Mouse (Mus musculus) liver, embryonic 14.5 days (tissue): Measurements from ENCODE around the gene Usp47. TPM values are rescaled to one million over a fixed set of nuclear protein-coding genes. Genes with fewer than 3 reads are reported as not detected.

Experiments
- ATAC-seq: fragments of 200-750 bp; cut with Nextera tagmentation; 2 replicates; pipeline ENCODE4 v1.8.0; 2017; ENCODE audit warnings: moderate number of reproducible peaks, mild to moderate bottlenecking, moderate library complexity; ENCODE audit not compliant: insufficient read depth
- DNase-seq, 3 experiments: peaks; one replicate each; pipeline ENCODE4 v3.0.0-alpha.2; 2012 to 2013; ENCODE audit warnings: low read depth in 3 of 3, low spot score in 3 of 3
- H3K27ac ChIP-seq: fragments of 300-500 bp; sonication (generic); 2 replicates; pipeline ENCODE4 v1.5.1; 2014; ENCODE audit warnings: moderate library complexity, mild to moderate bottlenecking, control low read depth, inconsistent platforms
- H3K27me3 ChIP-seq: fragments of 300-500 bp; sonication (generic); 2 replicates; pipeline ENCODE4 v1.6.1; 2014; ENCODE audit warnings: mild to moderate bottlenecking, low read length, moderate library complexity; ENCODE audit not compliant: control insufficient read depth, insufficient read depth
- H3K36me3 ChIP-seq: fragments of 300-500 bp; sonication (generic); replicated peaks from 2 replicates; pipeline ENCODE4 v1.6.1; 2014; ENCODE audit warnings: low read depth; ENCODE audit not compliant: control insufficient read depth, insufficient read depth
- H3K4me1 ChIP-seq, 2 experiments: fragments of 200-500 bp in 1 of 2; fragments of 300-500 bp in 1 of 2; sonication (generic) in 1 of 2; replicated peaks; 2 replicates each; pipeline ENCODE4 v1.6.1; 2012 to 2014; ENCODE audit warnings: antibody characterized with exemption in 1 of 2, inconsistent platforms in 1 of 2, low read length in 1 of 2; ENCODE audit not compliant: control insufficient read depth in 2 of 2, insufficient read depth in 2 of 2
- H3K4me2 ChIP-seq: fragments of 300-500 bp; sonication (generic); 2 replicates; pipeline ENCODE4 v1.6.1; 2014; ENCODE audit warnings: low read depth, mild to moderate bottlenecking, control low read depth, moderate library complexity
- H3K4me3 ChIP-seq, 2 experiments: fragments of 200-500 bp in 1 of 2; fragments of 300-500 bp in 1 of 2; sonication (generic) in 1 of 2; 2 replicates each; pipeline ENCODE4 v1.5.1; 2012 to 2014; ENCODE audit warnings: low read depth in 2 of 2, low read length in 2 of 2, mild to moderate bottlenecking in 2 of 2, control low read depth in 1 of 2, inconsistent platforms in 1 of 2, moderate library complexity in 1 of 2; ENCODE audit not compliant: insufficient read depth in 1 of 2
- H3K9ac ChIP-seq: fragments of 300-500 bp; sonication (generic); replicated peaks from 2 replicates; pipeline ENCODE4 v1.6.1; 2014; ENCODE audit warnings: mild to moderate bottlenecking, control low read depth, moderate library complexity
- H3K9me3 ChIP-seq: fragments of 300-500 bp; sonication (generic); 2 replicates; pipeline ENCODE4 v1.6.1; 2016; ENCODE audit warnings: low read length, mixed read lengths; ENCODE audit not compliant: control insufficient read depth
- CTCF ChIP-seq: IDR thresholded peaks from 2 replicates; pipeline ENCODE4 v1.5.1; 2016; ENCODE audit warnings: antibody characterized with exemption, low read depth, control low read depth
- EP300 ChIP-seq: IDR thresholded peaks from 2 replicates; pipeline ENCODE4 v1.6.1; 2016; ENCODE audit warnings: antibody characterized with exemption, low read depth
- WGBS: fragments of 180-500 bp; shearing (Covaris S2); extraction: QIAGEN DNeasy Blood & Tissue Kit; methylation state at CpG from one replicate; pipeline ENCODE4 v1.1.7; 2014; ENCODE audit not compliant: insufficient replicate concordance; 5-methylcytosine and 5-hydroxymethylcytosine counted together
- polyA plus RNA-seq, 2 experiments: library from polyadenylated mRNA; depleted of rRNA in 1 of 2; stranded (reverse) in 1 of 2; unstranded in 1 of 2; fragments of >200 nt; fragmentation: Nextera tagmentation in 1 of 2; extraction: Ambion mirVana in 1 of 2; gene quantifications; 2 replicates each; pipeline versions ENCODE4 v1.2.1 to v1.2.3; 2012 to 2014

Usp47 gene
- polyA plus RNA-seq, 2 experiments, result 11.4 to 20.3 TPM

- Histone ChIP-seq H3K36me3 (no peaks in the 10 kb centered on the region), H3K9ac (no peak overlapping the region), H3K4me2 (no peak overlapping the region), H3K27me3 (no peaks in the 10 kb centered on the region), H3K4me3 (no peak overlapping the region), H3K4me1 (no peaks in the 10 kb centered on the region), H3K27ac (no peak overlapping the region), H3K9me3 (no peaks in the 10 kb centered on the region)
- no peak for TF ChIP-seq EP300
- no peak for TF ChIP-seq CTCF
- no peak for DNase-seq
- WGBS, result 47% methylated on average over 2 of the region's 2 CpGs
- no peak for ATAC-seq
These were observed 9.2 kb upstream of the Usp47 start for GRCm38 (mm10) chr7:112014148-112014547.

GRCm38 (mm10) chr7:112022506-112023149 is 676 bp upstream of the Usp47 start:
- ATAC-seq (peak; percentile 7), DNase-seq (no peak)
- H3K27me3 ChIP-seq, result no peaks in the 10 kb centered on the region
- H3K36me3 ChIP-seq, result no peaks in the 10 kb centered on the region
- TF ChIP-seq CTCF, result no peak
- no peak for TF ChIP-seq EP300
- H3K4me2 ChIP-seq, result peak overlapping the region; percentile 78
- H3K9ac ChIP-seq, result peak overlapping the region; percentile 86
- peak overlapping the region; percentile 68 for H3K27ac ChIP-seq
- peaks cover 10 to 20% of the 10 kb centered on the region in 2 experiments for H3K4me1 ChIP-seq
- H3K9me3 ChIP-seq, result no peaks in the 10 kb centered on the region
- WGBS, result 29% methylated on average over 17 of the region's 17 CpGs
- peak overlapping the region; percentile 85 to 96 for H3K4me3 ChIP-seq

GRCm38 (mm10) chr7:112023601-112024445 is 519 bp downstream of the Usp47 start:
- ATAC-seq (peak; percentile 80), DNase-seq (peak in 1 of 3 experiments; percentile 18)
- TF ChIP-seq CTCF (no peak), EP300 (no peak)
- Histone ChIP-seq H3K9ac (peak overlapping the region; percentile 86), H3K36me3 (no peaks in the 10 kb centered on the region), H3K4me3 (peak overlapping the region; percentile 85 to 96), H3K4me2 (peak overlapping the region; percentile 78), H3K27ac (peak overlapping the region; percentile 68), H3K9me3 (no peaks in the 10 kb centered on the region), H3K27me3 (no peaks in the 10 kb centered on the region), H3K4me1 (peaks cover 10 to 20% of the 10 kb centered on the region in 2 experiments)
- under 1% methylated on average over 58 of the region's 58 CpGs for WGBS

GRCm38 (mm10) chr7:112024446-112024730 is 1.1 kb downstream of the Usp47 start:
- no peaks in the 10 kb centered on the region for H3K36me3 ChIP-seq
- peak overlapping the region; percentile 78 for H3K4me2 ChIP-seq
- ATAC-seq, result no peak
- TF ChIP-seq CTCF, result no peak
- TF ChIP-seq EP300, result no peak
- H3K27ac ChIP-seq, result peak overlapping the region; percentile 68
- H3K27me3 ChIP-seq, result no peaks in the 10 kb centered on the region
- DNase-seq, result no peak
- H3K4me1 ChIP-seq, result peaks cover 10 to 20% of the 10 kb centered on the region in 2 experiments
- peak overlapping the region; percentile 86 for H3K9ac ChIP-seq
- peak overlapping the region; percentile 85 to 96 for H3K4me3 ChIP-seq
- H3K9me3 ChIP-seq, result no peaks in the 10 kb centered on the region
- WGBS, result 13% methylated on average over 7 of the region's 7 CpGs

GRCm38 (mm10) chr7:112024856-112025255 is 1.6 kb downstream of the Usp47 start:
- H3K27ac ChIP-seq, result no peak overlapping the region; the same call in 1 of the 2 replicates
- DNase-seq, result no peak

More at GRCm38 (mm10) chr7:112024856-112025255, 1.6 kb downstream of the Usp47 start:
- H3K4me1 ChIP-seq, result peaks cover 10 to 20% of the 10 kb centered on the region in 2 experiments
- H3K27me3 ChIP-seq, result no peaks in the 10 kb centered on the region
- H3K9ac ChIP-seq, result peak overlapping the region; percentile 86
- H3K36me3 ChIP-seq, result no peaks in the 10 kb centered on the region
- WGBS, result 9% methylated on average over 5 of the region's 5 CpGs
- peak overlapping the region; percentile 78 for H3K4me2 ChIP-seq
- TF ChIP-seq CTCF (no peak), EP300 (no peak)
- no peak for ATAC-seq
- peak overlapping the region; percentile 9 to 85 for H3K4me3 ChIP-seq
- no peaks in the 10 kb centered on the region for H3K9me3 ChIP-seq
